Comparison of ENCODE assay signal across 8 mouse cellular contexts in the genomic region with DNA sequence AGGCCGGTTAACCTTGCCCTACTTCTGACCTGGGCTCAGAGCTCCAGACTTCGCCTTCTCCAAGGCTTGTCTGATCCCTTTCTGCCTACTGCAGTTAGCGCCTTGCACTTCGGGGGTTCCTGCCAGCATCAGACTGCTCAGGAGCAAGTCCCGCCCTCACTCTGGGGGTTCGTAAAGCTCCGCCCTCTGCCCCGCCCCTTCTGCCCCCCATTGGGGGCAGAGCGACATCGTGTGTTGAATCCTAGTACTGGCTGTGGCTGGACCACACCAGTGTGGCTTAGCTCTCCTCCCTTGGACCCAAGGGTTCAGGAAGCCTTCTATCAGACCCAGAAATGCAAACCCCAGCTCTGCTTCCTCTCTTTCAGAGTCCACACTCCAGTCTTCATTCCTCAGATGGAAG. TPM values are rescaled to one million over a fixed set of nuclear protein-coding genes. Genes with fewer than 3 reads are reported as not detected.
A peak's percentile ranks its signal among the peaks of the same experiment; 100 is the strongest.
DNase-seq lines count a peak whose midpoint lies in the region; ATAC-seq and TF ChIP-seq lines count a peak whose summit lies in the region.

A gene (minus strand): TSS at position 135 of the 400 bp plus-strand sequence.

- no peak within 1 kb of the TSS for H3K4me3 ChIP-seq in bone marrow, adult 2 months (replicated peaks; ENCODE audit: control insufficient read depth, low read depth, low read length)
- peak within 1 kb of the TSS; percentile 13; the same call in 1 of the 2 replicates for H3K4me3 ChIP-seq in heart, embryonic 13.5 days
- no peak within 1 kb of the TSS for H3K4me3 ChIP-seq in kidney, postnatal 0 days (replicated peaks; ENCODE audit: low read depth, low read length)
- H3K4me3 ChIP-seq in liver, adult 2 months (ENCODE audit: insufficient read depth, low read depth, low read length), result no peak within 1 kb of the TSS

- H3K9ac ChIP-seq in heart, embryonic 13.5 days, result peak within 1 kb of the TSS; percentile 65
- no peak within 1 kb of the TSS for H3K9ac ChIP-seq in kidney, postnatal 0 days (ENCODE audit: low read depth, low read length)
- H3K9ac ChIP-seq in liver, adult 2 months (ENCODE audit: low read depth, low read length), result no peak within 1 kb of the TSS

- peak; percentile 90 for DNase-seq in A20 (ENCODE audit: low read depth, low spot score)
- DNase-seq in fibroblast of lung, adult 2 months (ENCODE audit: low read depth), result peak; percentile 44
- DNase-seq in kidney, postnatal 0 days (ENCODE audit: low spot score), result peak; percentile 85
- DNase-seq in liver, adult 2 months (ENCODE audit: extremely low read depth, low read depth, low spot score), result peak; percentile 22
- DNase-seq in naive thymus-derived CD4-positive, alpha-beta T cell, adult 2 months (ENCODE audit: low read depth), result peak; percentile 91
- peak; percentile 73 to 88 for DNase-seq in spleen, postnatal 4 days (ENCODE audit: low spot score in 2 of 2)

- H3K4me2 ChIP-seq in heart, embryonic 13.5 days, result peak within 1 kb of the TSS; percentile 49
- peak within 1 kb of the TSS; percentile 36 for H3K4me2 ChIP-seq in kidney, postnatal 0 days (ENCODE audit: low read length)

- TF ChIP-seq POLR2A in bone marrow, adult 2 months (IDR thresholded peaks at IDR 0.05; ENCODE audit: borderline replicate concordance, control insufficient read depth, low read depth, low read length), result no peak
- no peak for TF ChIP-seq POLR2A in liver, adult 2 months (IDR thresholded peaks at IDR 0.05; ENCODE audit: extremely low read depth, insufficient read depth, low read length)

- H3K27me3 ChIP-seq in heart, embryonic 13.5 days (replicated peaks), result peaks cover 16% of the 10 kb centered on the region; the same call in 1 of the 2 replicates
- no peaks in the 10 kb centered on the region for H3K27me3 ChIP-seq in kidney, postnatal 0 days (ENCODE audit: insufficient read depth, low read length)
- H3K27me3 ChIP-seq in liver, adult 2 months (ENCODE audit: control insufficient read depth, insufficient read depth, low read length), result no peaks in the 10 kb centered on the region

- TF ChIP-seq CTCF in bone marrow, adult 2 months (IDR thresholded peaks at IDR 0.05; ENCODE audit: control insufficient read depth, insufficient read depth, low read length), result peak; percentile 53; the same call in 1 of the 2 replicates
- peak; percentile 75 for TF ChIP-seq CTCF in kidney, postnatal 0 days (IDR thresholded peaks at IDR 0.05; ENCODE audit: low read depth)
- peak; percentile 76 for TF ChIP-seq CTCF in liver, adult 2 months (IDR thresholded peaks at IDR 0.05; ENCODE audit: low read depth, low read length)

- no peaks in the 10 kb centered on the region for H3K9me3 ChIP-seq in heart, embryonic 13.5 days
- H3K9me3 ChIP-seq in kidney, postnatal 0 days (replicated peaks; ENCODE audit: low read length), result no peaks in the 10 kb centered on the region

- H3K4me1 ChIP-seq in bone marrow, adult 2 months (ENCODE audit: control insufficient read depth, insufficient read depth, low read length), result no peaks in the 10 kb centered on the region; the same call in 1 of the 2 replicates
- 0 out of 2 replicates have a peak, but pooled peaks cover 3% of the 10 kb centered on the region for H3K4me1 ChIP-seq in heart, embryonic 13.5 days
- no peaks in the 10 kb centered on the region for H3K4me1 ChIP-seq in kidney, postnatal 0 days (replicated peaks; ENCODE audit: insufficient read depth, low read length)
- H3K4me1 ChIP-seq in liver, adult 2 months (ENCODE audit: control insufficient read depth, insufficient read depth, low read length), result peaks cover 2% of the 10 kb centered on the region; the same call in 1 of the 2 replicates

- H3K79me2 ChIP-seq in liver, adult 2 months (ENCODE audit: control insufficient read depth, insufficient read depth, low read length), result no peaks in the 10 kb centered on the region

- no peak within 1 kb of the TSS for H3K27ac ChIP-seq in bone marrow, adult 2 months (ENCODE audit: control insufficient read depth, insufficient read depth, low read depth, low read length, poor library complexity)
- H3K27ac ChIP-seq in heart, embryonic 13.5 days (replicated peaks), result no peak within 1 kb of the TSS
- no peak within 1 kb of the TSS for H3K27ac ChIP-seq in kidney, postnatal 0 days
- no peak within 1 kb of the TSS for H3K27ac ChIP-seq in liver, adult 2 months (replicated peaks; ENCODE audit: insufficient read depth, low read depth, low read length)

- WGBS in bone marrow, adult 2 months, result 1% methylated on average over 10 of the region's 10 CpGs
- WGBS in heart, embryonic 13.5 days, result 4% methylated on average over 10 of the region's 10 CpGs
- 3% methylated on average over 10 of the region's 10 CpGs for WGBS in kidney, postnatal 0 days
- 4% methylated on average over 10 of the region's 10 CpGs for WGBS in liver, adult 2 months

- H3K36me3 ChIP-seq in heart, embryonic 13.5 days, result no peaks in the 10 kb centered on the region
- no peaks in the 10 kb centered on the region for H3K36me3 ChIP-seq in kidney, postnatal 0 days (ENCODE audit: insufficient read depth, low read length)
- H3K36me3 ChIP-seq in liver, adult 2 months (ENCODE audit: control insufficient read depth, insufficient read depth, low read length), result no peaks in the 10 kb centered on the region

- ATAC-seq in heart, embryonic 13.5 days (ENCODE audit: extremely low read depth, insufficient number of reproducible peaks, low FRiP score, low TSS enrichment), result peak; percentile 52; the same call in 1 of the 2 replicates
- ATAC-seq in kidney, postnatal 0 days (replicated peaks; ENCODE audit: low FRiP score, low read depth), result peak; percentile 89

RNA-seq across cellular contexts. Expression of the gene that starts here (rescaled TPM):
- not detected in 2 replicates for polyA plus RNA-seq in bone marrow, adult 2 months (2011; ENCODE audit: insufficient read depth, insufficient read length, low replicate concordance, missing spikeins)
- polyA plus RNA-seq in heart, embryonic 13.5 days (2015; fragmentation: Nextera tagmentation; extraction: Ambion mirVana), result 4.0 and 5.8 TPM in 2 replicates
- 0.12 and 0.13 TPM in 2 replicates for polyA plus RNA-seq in kidney, postnatal 0 days (2015; fragmentation: Nextera tagmentation; extraction: Ambion mirVana)
- not detected in 2 replicates for total RNA-seq in liver, adult 2 months (2014; rRNA removed)
- polyA plus RNA-seq in liver, adult 2 months (2012; rRNA removed), result 0.12 TPM in 1 of 2 replicates, not detected in the other

Comparison
In these comparisons a context has a peak if more than half of its experiments do, and no peak if none do; other contexts are left out.
1. Peak in DNase-seq, ATAC-seq and H3K4me2 ChIP-seq in kidney, postnatal 0 days; RNA of the gene not detected or under 1 TPM.
2. Peak in DNase-seq in liver, adult 2 months; RNA of the gene not detected or under 1 TPM.
3. DNase-seq: peak in every context shown above with its lines; median percentile 91 in naive thymus-derived CD4-positive, alpha-beta T cell, adult 2 months; 90 in A20; 85 in kidney, postnatal 0 days; 80 in spleen, postnatal 4 days; 44 in fibroblast of lung, adult 2 months; 22 in liver, adult 2 months.